Mouse (Mus musculus) CH12F3 (cell line): ENCODE results near the gene Lrrc8a.

ENCODE experiments used
- in situ Hi-C: fragments of 300-500 bp; cut with MboI; formaldehyde crosslinking; loops from 2 replicates; pipeline ENCODE4 v1.14.3; 2020; ENCODE audit warnings: low sequenced_read_pairs

The Lrrc8a gene

DNA sequence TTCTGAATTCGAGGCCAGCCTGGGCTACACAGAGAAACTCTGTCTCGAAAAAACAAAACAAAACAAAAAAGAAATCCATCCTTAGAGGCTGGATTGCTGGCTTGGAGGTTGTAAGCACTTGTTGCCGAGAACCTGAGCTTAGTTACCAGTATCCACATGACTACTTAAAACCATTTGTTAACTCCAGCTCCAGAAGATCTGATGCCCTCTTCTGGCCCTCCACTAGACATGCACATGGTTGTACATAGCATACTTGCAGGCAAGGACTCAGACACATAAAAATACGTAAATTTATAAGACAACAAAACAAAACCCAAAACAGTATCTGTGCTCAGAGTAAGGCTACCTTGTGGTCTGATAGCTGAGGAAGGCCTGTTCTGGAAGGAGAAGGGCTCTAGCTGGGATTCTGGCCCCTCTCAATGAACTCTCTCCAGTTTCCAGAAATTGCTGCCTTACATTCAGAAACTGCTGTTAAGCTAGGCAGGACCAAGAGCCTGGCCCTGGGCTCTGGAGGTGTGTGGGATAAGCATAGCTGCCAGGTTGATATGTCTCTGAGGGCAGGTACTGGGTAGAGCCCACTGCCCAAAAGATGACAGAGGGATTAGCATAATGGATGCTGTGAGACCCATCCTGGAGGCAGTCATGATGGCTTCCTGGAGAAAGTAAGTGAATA is 23.7 kb downstream of the Lrrc8a start:
- in situ Hi-C loops = no loop called here

DNA sequence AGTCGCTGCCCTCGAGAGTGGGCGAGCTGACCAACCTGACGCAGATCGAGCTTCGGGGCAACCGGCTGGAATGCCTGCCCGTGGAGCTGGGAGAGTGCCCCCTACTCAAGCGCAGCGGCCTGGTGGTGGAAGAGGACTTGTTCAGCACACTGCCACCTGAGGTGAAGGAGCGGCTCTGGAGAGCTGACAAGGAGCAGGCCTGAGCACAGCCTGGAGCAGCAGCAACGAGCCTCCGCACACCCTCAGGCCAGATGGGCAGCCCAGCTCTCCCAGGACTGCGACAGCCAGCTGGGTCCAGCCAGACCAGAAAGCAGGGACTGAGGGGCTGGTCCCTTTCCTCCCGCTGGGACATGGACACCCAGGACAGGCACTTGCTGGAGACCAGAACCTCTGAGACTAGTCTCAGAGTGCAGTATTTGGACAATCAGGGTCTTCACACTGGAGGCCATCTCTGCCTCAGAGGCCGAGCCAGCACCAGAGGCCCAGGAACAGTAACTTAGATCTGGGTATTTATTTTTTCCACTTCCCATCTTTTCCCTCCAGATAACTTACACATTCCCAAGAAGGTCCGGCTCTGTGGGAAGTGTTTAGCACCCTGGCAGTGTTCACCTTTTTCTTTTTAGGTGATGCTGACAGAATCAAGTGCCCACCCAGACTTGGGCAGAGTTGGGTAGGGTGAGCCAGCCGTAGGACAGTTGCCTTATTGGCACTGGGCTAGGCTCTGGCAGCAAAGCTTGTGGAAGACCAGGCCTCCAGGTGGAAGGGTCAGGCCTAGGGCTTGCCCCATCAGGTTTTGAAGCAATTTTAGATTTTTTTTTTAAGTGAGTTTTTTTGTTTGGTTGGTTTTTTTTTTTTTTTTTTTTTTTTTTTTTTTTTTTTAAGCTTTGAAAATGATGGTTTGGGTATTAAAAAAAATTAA is 24.7 kb downstream of the Lrrc8a start:
- in situ Hi-C loops = no loop called here

- in situ Hi-C loops = no loop called here
These were observed 25.4 kb downstream of the Lrrc8a start for GRCm38 (mm10) chr2:30262840-30263441.

GRCm38 (mm10) chr2:30263811-30264210 is 26.3 kb downstream of the Lrrc8a start:
- in situ Hi-C loops = no loop called here

DNA sequence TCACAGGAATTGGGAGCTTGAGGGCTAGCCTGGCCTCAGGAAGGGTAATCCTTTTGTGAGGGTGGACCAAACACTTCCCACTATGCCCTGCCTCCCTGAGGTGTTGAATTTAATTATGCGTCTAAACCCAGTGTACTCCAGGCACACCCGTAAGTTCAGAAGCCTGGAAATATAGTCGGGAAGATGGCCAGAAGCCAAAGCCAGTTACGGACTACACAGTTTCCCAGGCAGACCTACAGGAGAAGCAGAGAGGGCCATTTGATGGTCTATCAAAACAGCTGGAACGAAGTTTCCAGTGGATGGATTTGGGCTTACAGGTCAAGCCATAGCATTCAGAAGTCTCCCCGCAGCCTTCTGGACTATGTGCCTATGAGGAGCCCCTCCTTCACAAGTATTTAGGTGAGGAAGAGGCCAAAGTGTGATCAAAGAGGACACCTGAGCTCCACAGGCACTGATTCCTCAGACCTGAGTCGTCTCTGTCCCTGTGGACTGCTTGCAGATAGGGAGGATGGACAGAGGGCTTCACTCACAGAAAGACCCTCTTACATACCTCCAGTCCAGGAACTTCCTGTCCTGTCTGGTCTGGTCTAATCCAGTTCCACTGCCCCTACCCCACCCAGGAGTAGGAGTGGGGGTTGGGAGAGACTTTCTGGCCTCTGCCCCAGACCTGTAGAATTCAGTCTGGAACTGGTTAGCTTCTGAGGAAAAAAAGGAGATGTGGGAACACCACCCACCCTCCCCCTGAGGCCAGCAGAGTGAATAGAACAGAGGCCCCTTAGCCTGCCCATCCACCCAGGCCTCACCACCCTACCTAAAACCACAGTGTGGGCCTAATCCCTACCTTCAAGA is 27.4 kb downstream of the Lrrc8a start:
- in situ Hi-C loops = no loop called here

- in situ Hi-C loops = no loop called here
These were observed 28.3 kb downstream of the Lrrc8a start, which contains the start of gene Phyhd1 for GRCm38 (mm10) chr2:30265767-30266253. TSS of gene Phyhd1 (plus strand) at chr2:30266203.

GRCm38 (mm10) chr2:30266392-30266941 is 29.0 kb downstream of the Lrrc8a start:
- in situ Hi-C loops = no loop called here

GRCm38 (mm10) chr2:30267466-30267865 is 30.0 kb downstream of the Lrrc8a start:
- in situ Hi-C loops = no loop called here

DNA sequence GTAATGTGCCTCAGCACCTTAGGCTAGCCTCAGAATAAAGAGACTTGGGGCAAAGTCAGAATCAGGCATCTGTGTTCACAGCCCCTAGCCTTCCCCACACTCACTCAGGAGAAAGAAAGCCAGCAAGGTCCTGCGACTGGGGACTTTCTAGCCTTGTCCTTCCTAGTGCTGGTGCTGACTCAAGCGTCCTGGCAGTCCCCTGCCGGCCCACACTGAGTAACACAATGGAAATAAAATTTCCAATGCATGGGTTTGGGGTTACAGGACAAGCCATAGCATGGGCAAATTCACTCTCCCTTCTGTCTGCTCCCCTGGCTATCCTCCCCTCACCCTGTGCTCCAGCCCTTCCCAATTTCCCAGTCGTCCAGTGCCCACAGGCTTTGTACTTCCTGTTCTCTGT is 30.9 kb downstream of the Lrrc8a start:
- in situ Hi-C loops = no loop called here

DNA sequence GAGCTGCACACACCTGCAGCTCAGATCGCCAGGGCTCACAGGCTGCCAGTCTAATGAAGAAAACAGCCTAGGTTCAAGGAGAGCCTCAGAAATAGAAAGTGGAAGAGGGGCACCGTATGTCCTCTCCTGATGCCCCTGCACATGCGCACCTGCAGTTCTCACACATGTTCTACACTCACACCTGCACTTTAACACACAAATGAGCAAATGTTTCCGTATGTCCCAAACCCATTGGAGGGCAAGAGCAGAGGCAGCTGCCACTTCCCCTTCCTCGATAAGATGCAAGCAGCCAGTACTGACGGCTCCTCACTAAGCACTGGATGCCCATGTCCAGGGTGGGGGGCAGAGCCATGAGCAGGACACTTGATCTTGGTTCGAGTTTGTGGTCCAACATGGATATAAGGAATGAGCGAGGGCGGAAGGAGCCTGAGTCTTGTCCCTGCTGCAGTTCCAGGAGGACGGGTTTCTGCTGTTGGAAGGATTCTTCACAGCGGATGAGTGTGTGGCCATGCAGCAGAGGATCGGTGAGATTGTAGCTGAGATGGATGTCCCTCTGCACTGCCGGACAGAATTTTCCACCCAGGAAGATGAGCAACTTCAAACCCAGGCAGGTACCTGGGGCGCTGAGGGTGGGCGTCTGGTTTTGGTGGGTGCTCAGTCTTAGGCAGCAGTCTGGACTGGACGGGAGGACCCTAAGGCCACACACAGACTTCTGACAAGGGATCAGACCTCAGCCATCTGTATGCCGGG is 31.9 kb downstream of the Lrrc8a start:
- in situ Hi-C loops = no loop called here

- in situ Hi-C loops = no loop called here
These were observed 32.6 kb downstream of the Lrrc8a start for GRCm38 (mm10) chr2:30270134-30270533.

- in situ Hi-C loops = no loop called here
These were observed 43.2 kb downstream of the Lrrc8a start, which contains the start of gene Gm28038 for GRCm38 (mm10) chr2:30280743-30281142. TSS of gene Gm28038 (plus strand) at chr2:30281043.

DNA sequence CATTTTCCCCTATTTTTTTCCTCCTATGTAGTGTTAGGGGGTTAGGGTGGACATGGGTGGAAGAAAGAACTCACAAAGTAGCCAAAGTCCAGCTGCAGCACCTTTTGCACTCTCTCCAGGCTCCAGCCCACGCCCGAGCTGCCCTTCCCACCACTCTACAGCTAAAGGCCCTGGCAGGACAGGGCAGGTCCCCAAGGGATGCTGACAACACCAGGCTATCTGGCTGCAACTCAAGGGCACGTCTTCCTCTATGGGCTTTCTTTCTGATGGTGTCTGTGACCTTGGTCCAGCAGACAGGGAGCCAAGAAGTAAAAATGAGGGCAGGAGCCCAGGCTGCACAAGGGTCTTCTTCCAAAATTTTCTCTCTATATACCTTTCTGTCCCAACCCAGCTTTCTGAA is 44.1 kb downstream of the Lrrc8a start:
- in situ Hi-C loops = no loop called here

- in situ Hi-C loops = no loop called here
These were observed 45.7 kb downstream of the Lrrc8a start for GRCm38 (mm10) chr2:30283193-30283592.

- in situ Hi-C loops = no loop called here
These were observed 47.5 kb downstream of the Lrrc8a start for GRCm38 (mm10) chr2:30285004-30285403.

GRCm38 (mm10) chr2:30285416-30286181 is 48.1 kb downstream of the Lrrc8a start:
- in situ Hi-C loops = no loop called here

DNA sequence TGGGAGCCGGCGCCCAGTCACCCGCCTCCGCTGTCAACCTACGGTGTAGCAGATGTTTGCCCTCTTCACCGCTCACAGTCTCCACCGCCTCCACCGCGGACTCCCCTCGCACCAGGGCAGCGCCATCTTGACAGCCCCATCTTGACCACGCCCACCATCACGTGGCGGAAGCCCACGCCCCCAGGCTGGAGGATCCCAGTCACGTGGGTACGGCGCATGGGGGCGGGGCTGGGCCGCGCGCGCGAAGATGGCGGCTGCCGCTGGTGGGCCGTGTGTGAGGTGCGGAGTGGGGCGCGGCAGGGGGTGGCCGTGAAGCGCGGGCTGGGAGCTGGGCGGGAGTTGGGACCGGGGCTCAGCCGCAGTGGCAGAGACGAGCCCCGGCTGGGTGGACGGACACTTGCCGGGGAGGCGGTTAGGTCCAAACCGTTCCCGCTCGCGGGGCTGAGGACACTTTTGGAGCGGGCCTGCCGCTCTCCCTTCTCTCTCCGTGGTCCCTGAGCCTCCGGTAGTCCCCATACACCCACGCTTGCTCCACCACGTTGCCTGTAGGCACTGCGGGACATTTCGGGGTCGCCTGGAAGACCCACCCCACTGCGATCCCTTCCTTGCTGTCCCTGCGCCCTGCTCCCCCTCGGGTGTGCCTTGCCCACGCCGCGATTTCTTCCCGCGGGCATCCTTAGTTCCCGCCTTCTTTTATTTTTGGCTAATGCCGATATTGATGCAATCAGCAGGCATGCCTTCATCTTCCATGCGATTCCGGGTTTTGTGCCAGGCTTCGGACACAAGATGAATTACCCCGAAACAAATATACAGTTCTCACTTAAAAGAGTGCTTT is 48.9 kb downstream of the Lrrc8a start, which contains the start of the genes Dolk and Nup188:
TSS of gene Dolk (minus strand) at position 143 of the 835 bp plus-strand sequence.
TSS of gene Nup188 (plus strand) at position 206 of the 835 bp plus-strand sequence.
- in situ Hi-C loops = no loop called here

- in situ Hi-C loops = no loop called here
These were observed 49.5 kb downstream of the Lrrc8a start for GRCm38 (mm10) chr2:30287027-30287373.
